Mouse (Mus musculus) fat pad, adult 2 months (tissue): ENCODE data around the gene Ulk4.
"Not testable (repeated sequence)": the region's sequence is repeated elsewhere in the genome, so short reads cannot be mapped to it uniquely, and the experiment has no call there.

Source experiments
- DNase-seq: peaks from one replicate; pipeline ENCODE4 v3.0.0-alpha.2; 2011; ENCODE audit warnings: low read depth, low spot score; ENCODE audit errors: extremely low read depth

Gene Ulk4

GRCm38 (mm10) chr9:121253983-121254382 lies 23.0 kb downstream of the Ulk4 start:
- DNase-seq: no peak

GRCm38 (mm10) chr9:121250854-121251253 lies 26.1 kb downstream of the Ulk4 start:
- no peak for DNase-seq

GRCm38 (mm10) chr9:121249805-121250204 lies 27.2 kb downstream of the Ulk4 start:
- no peak for DNase-seq

GRCm38 (mm10) chr9:121247956-121248775 lies 28.8 kb downstream of the Ulk4 start:
- no peak for DNase-seq

GRCm38 (mm10) chr9:121247047-121247446 lies 29.9 kb downstream of the Ulk4 start:
- DNase-seq: no peak

GRCm38 (mm10) chr9:121242331-121242730 lies 34.7 kb downstream of the Ulk4 start:
- DNase-seq: no peak

- DNase-seq: no peak
These were observed 35.2 kb downstream of the Ulk4 start for GRCm38 (mm10) chr9:121241806-121242205.

DNA sequence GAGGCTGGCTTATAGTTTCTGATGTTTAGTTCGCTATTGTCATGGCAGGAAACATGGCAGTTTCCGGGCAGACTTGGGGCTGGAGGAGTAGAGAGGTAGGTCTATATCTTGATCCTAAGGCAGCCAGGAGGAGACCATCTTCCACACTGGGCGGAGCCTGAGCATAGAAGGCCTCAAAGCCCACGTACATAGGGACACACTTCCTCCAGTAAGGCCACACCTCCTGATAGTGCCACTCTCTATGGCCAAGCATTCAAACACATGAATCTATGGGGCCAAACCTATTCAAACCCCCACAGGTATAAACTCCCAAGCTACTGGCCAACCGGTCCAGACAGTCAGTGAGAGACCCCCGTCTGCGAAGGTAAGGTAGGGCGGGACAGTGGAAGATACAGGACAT lies 35.6 kb downstream of the Ulk4 start:
- no peak for DNase-seq

DNA sequence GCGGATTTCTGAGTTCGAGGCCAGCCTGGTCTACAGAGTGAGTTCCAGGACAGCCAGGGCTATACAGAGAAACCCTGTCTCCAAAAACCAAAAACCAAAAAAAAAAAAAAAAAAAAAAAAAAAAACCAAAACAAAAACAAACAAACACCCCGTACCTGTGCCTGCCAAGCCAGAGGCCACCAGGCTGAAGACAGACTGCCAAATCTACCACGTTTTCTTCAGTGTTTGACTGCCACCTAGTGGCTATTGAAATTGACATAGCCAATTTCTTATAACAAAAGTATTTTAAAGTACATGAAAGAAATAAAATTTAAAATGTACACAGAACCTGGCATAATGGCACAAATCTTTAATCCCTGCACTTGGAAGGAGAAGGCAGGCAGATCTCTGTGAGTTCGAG lies 36.8 kb downstream of the Ulk4 start:
- DNase-seq: not testable (repeated sequence)

DNA sequence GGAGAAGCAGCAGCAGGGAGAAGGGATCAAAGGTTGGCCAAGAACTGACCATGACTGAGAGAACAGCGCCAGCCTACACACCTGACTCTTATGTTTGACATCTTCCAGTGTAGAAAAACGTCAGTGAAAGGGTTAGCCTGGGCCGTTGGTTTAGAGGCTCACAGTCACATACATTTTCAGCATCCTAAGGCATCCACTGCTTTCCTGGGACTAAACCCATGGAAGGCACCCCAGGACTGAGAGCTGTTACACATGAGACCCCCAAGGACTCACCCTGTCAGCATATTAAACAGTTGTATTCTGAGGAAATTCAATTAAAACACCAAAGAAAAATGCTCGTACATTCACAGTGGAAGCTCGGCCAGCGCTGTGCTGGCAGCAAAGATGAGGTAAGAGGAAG lies 37.4 kb downstream of the Ulk4 start:
- DNase-seq: no peak

- no peak for DNase-seq
These were observed 58.4 kb downstream of the Ulk4 start for GRCm38 (mm10) chr9:121218636-121219035.

- no peak for DNase-seq
These were observed 58.8 kb downstream of the Ulk4 start for GRCm38 (mm10) chr9:121218230-121218629.

DNA sequence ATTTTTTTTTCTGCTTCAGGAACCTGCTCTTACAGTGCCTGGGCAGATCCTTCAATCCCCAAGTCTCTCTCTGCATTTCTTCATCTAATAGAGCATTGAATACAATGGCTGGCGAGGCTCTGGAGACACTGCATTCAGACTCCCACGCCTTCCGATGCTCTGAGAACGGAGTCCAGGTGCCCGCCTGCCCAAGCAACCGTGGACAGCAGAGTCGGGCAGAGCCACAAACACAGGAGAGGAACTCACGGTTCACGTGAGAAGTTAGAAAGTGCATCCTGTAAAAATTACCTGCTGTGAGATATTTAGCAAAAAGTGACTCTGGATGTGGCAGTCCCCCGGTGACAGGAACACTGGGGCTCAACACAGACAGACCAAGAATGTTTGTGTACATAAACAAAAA lies 59.3 kb downstream of the Ulk4 start:
- DNase-seq: no peak

- DNase-seq: no peak
These were observed 60.3 kb downstream of the Ulk4 start for GRCm38 (mm10) chr9:121216536-121217320.

DNA sequence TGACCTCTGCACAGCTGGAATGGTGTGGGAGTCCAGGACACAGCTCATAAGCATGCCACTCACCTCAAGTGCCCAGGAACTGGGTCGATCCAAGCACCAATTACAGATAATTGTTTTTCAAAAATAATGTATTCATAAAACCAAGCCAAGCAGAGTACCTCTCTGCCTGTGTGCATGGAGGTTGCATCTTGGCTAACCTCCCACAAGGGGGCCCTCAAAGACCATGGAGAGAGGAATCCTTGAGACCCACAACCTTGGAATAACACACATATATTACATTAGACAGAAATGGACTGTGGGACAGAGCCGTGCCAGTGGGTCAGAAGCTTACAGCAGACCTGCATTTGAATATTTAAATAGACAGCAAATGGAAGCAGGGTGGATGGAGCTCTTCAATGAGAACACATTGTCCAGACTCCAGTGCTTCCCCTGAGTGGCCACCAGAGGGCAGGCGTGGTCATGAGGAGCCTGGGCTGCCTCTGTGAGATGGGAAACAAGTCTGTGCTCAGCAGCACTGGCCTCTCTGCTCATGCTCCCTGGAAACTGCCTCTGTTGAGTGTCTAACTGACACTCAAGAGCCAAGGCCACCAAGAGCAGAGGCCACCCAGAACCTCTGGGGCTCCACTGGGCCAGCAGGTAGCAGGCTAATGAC lies 61.5 kb downstream of the Ulk4 start:
- DNase-seq: no peak

GRCm38 (mm10) chr9:121212322-121212721 lies 64.7 kb downstream of the Ulk4 start:
- DNase-seq: no peak

DNA sequence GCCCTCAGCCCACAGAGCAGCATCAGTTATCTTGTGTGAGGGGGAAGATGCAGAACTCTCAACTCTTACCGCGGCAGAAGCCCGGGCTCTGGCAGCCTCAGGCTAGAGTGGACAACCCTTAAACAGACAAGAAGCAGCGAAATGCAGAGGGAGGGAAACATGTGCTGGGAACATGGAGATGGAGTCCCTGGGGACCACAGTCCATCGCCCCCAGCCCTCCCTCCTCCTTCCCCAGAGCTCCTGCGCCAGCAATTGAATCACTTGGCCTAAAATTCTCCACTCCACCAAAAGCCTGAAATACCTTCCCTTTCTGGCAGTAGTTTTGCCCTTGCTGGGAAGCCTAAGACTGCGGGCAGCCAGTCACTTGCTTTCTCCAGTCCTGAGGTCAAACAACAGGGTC lies 72.0 kb downstream of the Ulk4 start:
- no peak for DNase-seq

DNA sequence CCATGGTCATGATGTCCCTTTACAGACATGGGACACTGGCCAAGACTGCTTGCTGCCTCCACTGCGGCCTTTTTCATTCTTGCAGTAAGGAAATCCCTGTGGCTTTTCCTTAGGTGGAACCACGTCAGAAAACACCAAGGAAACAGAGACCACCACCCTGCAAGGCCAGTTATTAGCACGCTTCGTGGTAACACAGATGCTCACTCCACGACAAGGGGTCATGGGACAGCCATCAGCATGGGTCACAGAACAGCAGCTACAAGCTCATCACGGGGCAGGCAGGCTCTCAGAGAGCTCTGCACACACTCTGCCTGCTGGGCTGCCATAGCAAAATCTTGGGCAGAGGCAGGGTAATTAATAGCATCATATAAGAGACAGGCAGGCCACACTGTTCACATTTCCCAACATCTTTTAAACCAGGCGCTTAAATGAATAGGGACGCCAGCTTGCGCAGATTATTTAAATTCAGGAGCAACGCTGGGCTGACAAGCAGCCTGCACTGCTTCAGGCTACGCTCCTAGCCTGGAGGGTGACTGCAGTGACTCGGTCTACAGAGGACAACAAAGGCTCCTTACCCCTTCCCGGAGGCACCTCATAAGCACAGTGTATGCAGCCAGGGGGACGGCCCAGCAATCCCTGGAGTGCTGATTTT lies 72.7 kb downstream of the Ulk4 start:
- no peak for DNase-seq

- no peak for DNase-seq
These were observed 73.3 kb downstream of the Ulk4 start for GRCm38 (mm10) chr9:121203686-121204085.

- DNase-seq: not testable (repeated sequence)
These were observed 77.8 kb downstream of the Ulk4 start for GRCm38 (mm10) chr9:121199146-121199685.

- no peak for DNase-seq
These were observed 80.5 kb downstream of the Ulk4 start for GRCm38 (mm10) chr9:121196473-121196872.
